Mouse (Mus musculus): Measurements from ENCODE around the gene Atp8a1. TPM values are rescaled to one million over a fixed set of nuclear protein-coding genes. Genes with fewer than 3 reads are reported as not detected.
"Not testable (repeated sequence)": the region's sequence is repeated elsewhere in the genome, so short reads cannot be mapped to it uniquely, and the experiment has no call there.

Gene Atp8a1
- polyA plus RNA-seq, 1 experiment = 2.4 TPM

DNA sequence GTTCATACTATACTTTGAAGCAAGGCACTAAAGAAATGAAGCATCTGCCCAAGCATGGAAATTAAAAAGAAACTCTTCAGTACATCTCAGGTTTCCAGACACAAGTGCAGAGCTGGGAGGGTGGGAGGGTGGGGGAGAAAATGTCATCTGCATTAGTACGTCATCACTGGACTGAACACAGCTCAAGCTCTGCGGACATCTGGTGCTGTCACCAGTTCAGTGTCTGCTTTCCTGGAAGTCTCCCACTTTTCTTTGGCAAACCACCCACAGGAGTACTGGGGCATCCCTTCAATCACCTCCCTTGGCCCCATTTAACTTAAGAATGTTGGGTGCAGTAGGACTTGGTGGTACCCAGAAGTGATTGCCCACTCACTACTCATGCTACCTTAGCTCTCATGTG is 22.6 kb downstream of the Atp8a1 start:
- no peaks in the 10 kb centered on the region for H3K36me3 ChIP-seq (ENCODE audit: control insufficient read depth, insufficient read depth, low read length)
- no peak for TF ChIP-seq CTCF (IDR thresholded peaks at IDR 0.05; ENCODE audit: control insufficient read depth, insufficient read depth, insufficient replicate concordance, low read depth, low read length)
- no peak for TF ChIP-seq POLR2A (IDR thresholded peaks at IDR 0.05; ENCODE audit: control insufficient read depth, low read depth, low read length)
- H3K4me3 ChIP-seq (ENCODE audit: control insufficient read depth, low read depth, low read length) = no peak overlapping the region
- H3K27ac ChIP-seq (ENCODE audit: control insufficient read depth, insufficient read depth, low read depth, low read length) = no peak overlapping the region
- H3K27me3 ChIP-seq (ENCODE audit: control insufficient read depth, insufficient read depth, low read length) = no peaks in the 10 kb centered on the region
- H3K4me1 ChIP-seq (ENCODE audit: control insufficient read depth, insufficient read depth, low read length) = no peaks in the 10 kb centered on the region

DNA sequence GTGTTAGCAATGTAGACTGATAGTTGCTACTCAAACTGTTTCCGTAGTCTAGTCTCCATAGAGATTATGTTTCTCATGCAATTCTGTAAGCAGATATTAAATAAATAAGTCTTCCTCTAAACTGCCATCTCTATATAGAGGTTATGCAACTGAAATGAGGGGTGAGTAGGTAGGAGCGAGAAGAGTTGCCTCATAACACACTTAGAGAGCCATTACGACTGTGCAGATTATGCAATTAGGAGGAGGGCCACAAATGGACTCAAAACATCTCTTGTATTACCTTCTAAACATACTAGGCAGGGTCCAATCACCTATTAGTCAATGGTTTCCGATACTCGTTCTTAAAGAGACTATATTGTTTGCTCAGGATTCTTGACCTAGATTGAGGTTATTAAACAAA is 23.5 kb downstream of the Atp8a1 start:
- Histone ChIP-seq H3K27me3 (ENCODE audit: control insufficient read depth, insufficient read depth, low read length) (no peaks in the 10 kb centered on the region), H3K4me3 (ENCODE audit: control insufficient read depth, low read depth, low read length) (no peak overlapping the region), H3K36me3 (ENCODE audit: control insufficient read depth, insufficient read depth, low read length) (no peaks in the 10 kb centered on the region), H3K4me1 (ENCODE audit: control insufficient read depth, insufficient read depth, low read length) (no peaks in the 10 kb centered on the region), H3K27ac (ENCODE audit: control insufficient read depth, insufficient read depth, low read depth, low read length) (no peak overlapping the region)
- TF ChIP-seq POLR2A (IDR thresholded peaks at IDR 0.05; ENCODE audit: control insufficient read depth, low read depth, low read length) (no peak), CTCF (IDR thresholded peaks at IDR 0.05; ENCODE audit: control insufficient read depth, insufficient read depth, insufficient replicate concordance, low read depth, low read length) (no peak)

DNA sequence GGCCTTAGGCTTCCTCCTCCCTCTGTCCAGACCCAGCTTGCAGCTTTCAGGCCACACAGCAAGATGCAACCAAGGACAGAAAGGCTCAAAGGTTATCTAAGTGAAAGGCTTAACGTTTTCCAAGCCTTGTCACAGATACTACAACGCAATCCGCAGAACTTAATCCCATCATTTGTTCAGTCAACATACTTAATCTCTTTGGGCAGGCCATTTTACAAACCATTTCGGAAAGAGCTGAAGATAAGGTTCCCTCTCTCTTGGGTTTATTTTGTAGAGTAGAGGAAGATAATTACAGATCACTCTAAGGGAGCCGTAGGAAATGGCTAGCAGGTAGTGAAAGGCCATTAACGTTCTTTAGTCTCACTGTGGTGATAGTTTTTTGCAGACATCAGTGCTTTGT is 24.6 kb downstream of the Atp8a1 start:
- H3K27me3 ChIP-seq (ENCODE audit: control insufficient read depth, insufficient read depth, low read length) = no peaks in the 10 kb centered on the region

GRCm38 (mm10) chr5:67821987-67822401 is 25.2 kb downstream of the Atp8a1 start:
- Histone ChIP-seq H3K36me3 (ENCODE audit: control insufficient read depth, insufficient read depth, low read length) (no peaks in the 10 kb centered on the region), H3K4me1 (ENCODE audit: control insufficient read depth, insufficient read depth, low read length) (no peaks in the 10 kb centered on the region), H3K4me3 (ENCODE audit: control insufficient read depth, low read depth, low read length) (no peak overlapping the region), H3K27ac (ENCODE audit: control insufficient read depth, insufficient read depth, low read depth, low read length) (no peak overlapping the region), H3K27me3 (ENCODE audit: control insufficient read depth, insufficient read depth, low read length) (no peaks in the 10 kb centered on the region)
- TF ChIP-seq CTCF (IDR thresholded peaks at IDR 0.05; ENCODE audit: control insufficient read depth, insufficient read depth, insufficient replicate concordance, low read depth, low read length) (no peak), POLR2A (IDR thresholded peaks at IDR 0.05; ENCODE audit: control insufficient read depth, low read depth, low read length) (no peak)

More for the DNA sequence above, 24.6 kb downstream of the Atp8a1 start:
- Histone ChIP-seq H3K36me3 (ENCODE audit: control insufficient read depth, insufficient read depth, low read length) (no peaks in the 10 kb centered on the region), H3K4me3 (ENCODE audit: control insufficient read depth, low read depth, low read length) (no peak overlapping the region), H3K27ac (ENCODE audit: control insufficient read depth, insufficient read depth, low read depth, low read length) (no peak overlapping the region), H3K4me1 (ENCODE audit: control insufficient read depth, insufficient read depth, low read length) (no peaks in the 10 kb centered on the region)
- TF ChIP-seq CTCF (IDR thresholded peaks at IDR 0.05; ENCODE audit: control insufficient read depth, insufficient read depth, insufficient replicate concordance, low read depth, low read length) (no peak), POLR2A (IDR thresholded peaks at IDR 0.05; ENCODE audit: control insufficient read depth, low read depth, low read length) (no peak)

DNA sequence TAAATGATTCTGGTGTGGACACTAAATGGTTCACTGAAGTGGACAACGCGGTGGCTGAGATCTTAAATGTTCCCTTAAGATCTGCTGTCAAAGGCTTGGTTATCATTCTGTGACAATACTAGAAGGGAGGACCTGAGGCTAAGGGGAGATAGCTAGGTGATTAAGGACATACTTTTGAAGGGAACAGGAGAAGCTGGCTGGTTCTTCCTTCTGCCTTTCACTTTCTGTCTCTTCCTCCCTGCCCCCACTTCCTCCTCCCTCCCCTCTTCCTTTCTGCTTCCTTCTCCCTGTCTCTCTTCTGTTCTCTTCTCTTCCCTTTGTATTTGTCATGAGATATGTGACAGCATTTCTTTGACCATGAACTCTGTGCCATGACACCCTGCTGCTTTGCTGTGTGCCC is 26.0 kb downstream of the Atp8a1 start:
- no peak overlapping the region for H3K4me3 ChIP-seq (ENCODE audit: control insufficient read depth, low read depth, low read length)
- TF ChIP-seq CTCF (IDR thresholded peaks at IDR 0.05; ENCODE audit: control insufficient read depth, insufficient read depth, insufficient replicate concordance, low read depth, low read length) = no peak
- no peak for TF ChIP-seq POLR2A (IDR thresholded peaks at IDR 0.05; ENCODE audit: control insufficient read depth, low read depth, low read length)
- no peak overlapping the region for H3K27ac ChIP-seq (ENCODE audit: control insufficient read depth, insufficient read depth, low read depth, low read length)
- no peaks in the 10 kb centered on the region for H3K27me3 ChIP-seq (ENCODE audit: control insufficient read depth, insufficient read depth, low read length)
- no peaks in the 10 kb centered on the region for H3K4me1 ChIP-seq (ENCODE audit: control insufficient read depth, insufficient read depth, low read length)
- H3K36me3 ChIP-seq (ENCODE audit: control insufficient read depth, insufficient read depth, low read length) = no peaks in the 10 kb centered on the region

GRCm38 (mm10) chr5:67819451-67819850 is 27.8 kb downstream of the Atp8a1 start:
- no peak overlapping the region for H3K4me3 ChIP-seq (ENCODE audit: control insufficient read depth, low read depth, low read length)

DNA sequence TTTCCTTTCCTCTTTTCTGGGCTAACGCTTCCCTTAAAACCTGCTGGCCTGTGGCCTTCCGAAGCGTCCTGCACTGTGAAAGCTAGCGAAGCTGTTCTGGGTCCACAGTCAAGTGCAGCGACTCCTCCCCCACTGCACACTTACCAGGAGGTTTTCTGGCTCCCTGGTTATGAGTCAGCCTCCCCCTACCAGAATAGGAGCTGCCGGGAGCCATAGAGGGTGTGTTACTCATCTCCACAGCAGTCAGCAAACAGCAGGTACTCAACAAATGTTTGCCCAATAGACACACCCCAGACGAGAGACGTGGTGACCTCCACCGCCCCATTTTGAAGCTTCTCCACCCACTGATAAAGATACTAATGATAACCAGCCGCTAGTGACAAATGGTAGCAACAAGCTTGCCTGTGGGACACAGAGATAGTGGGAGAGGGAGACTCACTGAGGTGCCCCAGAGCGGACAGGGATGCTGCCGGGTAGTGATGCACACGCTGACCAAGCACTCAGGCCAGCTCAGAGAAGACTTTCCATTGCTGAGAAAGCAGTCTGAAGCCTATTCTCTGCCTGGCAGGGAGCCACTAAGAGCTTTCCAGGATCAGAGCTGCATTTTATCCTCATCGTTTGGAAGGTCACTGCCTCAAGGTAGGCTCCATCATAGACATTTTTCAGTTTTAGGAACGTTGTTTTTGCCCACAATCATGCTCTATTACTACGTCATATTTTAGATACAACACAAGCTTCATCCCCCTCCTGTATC is 31.5 kb downstream of the Atp8a1 start:
- Histone ChIP-seq H3K36me3 (ENCODE audit: control insufficient read depth, insufficient read depth, low read length) (no peaks in the 10 kb centered on the region), H3K27me3 (ENCODE audit: control insufficient read depth, insufficient read depth, low read length) (no peaks in the 10 kb centered on the region), H3K27ac (ENCODE audit: control insufficient read depth, insufficient read depth, low read depth, low read length) (no peak overlapping the region), H3K4me1 (ENCODE audit: control insufficient read depth, insufficient read depth, low read length) (no peaks in the 10 kb centered on the region; the same call in 1 of the 2 replicates), H3K4me3 (ENCODE audit: control insufficient read depth, low read depth, low read length) (no peak overlapping the region)
- no peak for TF ChIP-seq POLR2A (IDR thresholded peaks at IDR 0.05; ENCODE audit: control insufficient read depth, low read depth, low read length)
- TF ChIP-seq CTCF (IDR thresholded peaks at IDR 0.05; ENCODE audit: control insufficient read depth, insufficient read depth, insufficient replicate concordance, low read depth, low read length) = no peak

More at GRCm38 (mm10) chr5:67819451-67819850, 27.8 kb downstream of the Atp8a1 start:
- no peak overlapping the region for H3K27ac ChIP-seq (ENCODE audit: control insufficient read depth, insufficient read depth, low read depth, low read length)
- H3K4me1 ChIP-seq (ENCODE audit: control insufficient read depth, insufficient read depth, low read length) = no peaks in the 10 kb centered on the region; the same call in 1 of the 2 replicates
- H3K36me3 ChIP-seq (ENCODE audit: control insufficient read depth, insufficient read depth, low read length) = no peaks in the 10 kb centered on the region
- H3K27me3 ChIP-seq (ENCODE audit: control insufficient read depth, insufficient read depth, low read length) = no peaks in the 10 kb centered on the region
- TF ChIP-seq CTCF (IDR thresholded peaks at IDR 0.05; ENCODE audit: control insufficient read depth, insufficient read depth, insufficient replicate concordance, low read depth, low read length) (no peak), POLR2A (IDR thresholded peaks at IDR 0.05; ENCODE audit: control insufficient read depth, low read depth, low read length) (no peak)

- not testable (repeated sequence) for H3K27me3 ChIP-seq (ENCODE audit: control insufficient read depth, insufficient read depth, low read length); H3K27ac ChIP-seq (ENCODE audit: control insufficient read depth, insufficient read depth, low read depth, low read length); H3K4me3 ChIP-seq (ENCODE audit: control insufficient read depth, low read depth, low read length); H3K4me1 ChIP-seq (ENCODE audit: control insufficient read depth, insufficient read depth, low read length); H3K36me3 ChIP-seq (ENCODE audit: control insufficient read depth, insufficient read depth, low read length)
Measured at GRCm38 (mm10) chr5:67815060-67815459, 32.2 kb downstream of the Atp8a1 start.
